Mouse (Mus musculus): ENCODE results near the gene Klk1b1. TPM values are rescaled to one million over a fixed set of nuclear protein-coding genes. Genes with fewer than 3 reads are reported as not detected.

Klk1b1 gene
- total and polyA plus RNA-seq, 3 experiments: not detected

- peaks cover 0 to 10% of the 10 kb centered on the region in 2 experiments; a peak in 2 of 4 replicates for H3K4me1 ChIP-seq (ENCODE audit: control insufficient read depth in 1 of 2, insufficient read depth in 2 of 2)
- no peaks in the 10 kb centered on the region for H3K36me3 ChIP-seq (replicated peaks in 1 of 2; ENCODE audit: control insufficient read depth in 1 of 2, insufficient read depth in 1 of 2, low read length in 1 of 2)
- dilution Hi-C loops (cut with MboI; ENCODE audit: extremely low pct_ligation_motif_present, extremely low pct_unique_long_range_greater_than_20kb, low sequenced_read_pairs): no loop called here
- no peak overlapping the region for H3K4me2 ChIP-seq (ENCODE audit: insufficient read depth, low read depth, poor library complexity, severe bottlenecking)
- peaks cover 6% of the 10 kb centered on the region for H3K27me3 ChIP-seq (replicated peaks)
- TF ChIP-seq MXI1 (IDR thresholded peaks at IDR 0.05; ENCODE audit: low read depth, low read length) (no peak), IRF4 (IDR thresholded peaks at IDR 0.05; ENCODE audit: low read depth, low read length) (no peak), NRF1 (IDR thresholded peaks at IDR 0.05; ENCODE audit: low read depth, low read length) (no peak), POLR2AphosphoS2 (IDR thresholded peaks at IDR 0.05; ENCODE audit: low read depth, low read length) (no peak), MAFK (IDR thresholded peaks at IDR 0.05; ENCODE audit: insufficient replicate concordance, low read length) (no peak), ETS1 (conservative IDR thresholded peaks at IDR 0.05; ENCODE audit: low read depth, low read length) (no peak), CHD2 (IDR thresholded peaks at IDR 0.05; ENCODE audit: low read length) (no peak), MAZ (IDR thresholded peaks at IDR 0.05; ENCODE audit: low read depth, low read length) (no peak), JUND (conservative IDR thresholded peaks at IDR 0.05; ENCODE audit: low read depth, low read length) (no peak), MEF2A (IDR thresholded peaks at IDR 0.05; ENCODE audit: borderline replicate concordance, low read depth, low read length) (no peak), NELFE (IDR thresholded peaks at IDR 0.05; ENCODE audit: low read depth, low read length) (no peak), USF1 (IDR thresholded peaks at IDR 0.05; ENCODE audit: low read depth, low read length) (no peak)
- H3K4me3 ChIP-seq (replicated peaks in 1 of 3; ENCODE audit: low read depth in 2 of 3, low read length in 2 of 3, poor library complexity in 1 of 3): no peak overlapping the region
- in situ Hi-C loops (cut with MboI; ENCODE audit: low pct_ligation_motif_present, low pct_unique_long_range_greater_than_20kb, low sequenced_read_pairs): no loop called here
- DNase-seq (ENCODE audit: extremely low read depth): no peak
- H3K27ac ChIP-seq (ENCODE audit: insufficient read depth, low read depth): no peak overlapping the region
- no peaks in the 10 kb centered on the region for H3K9me3 ChIP-seq (replicated peaks; ENCODE audit: low read length)
- no peak overlapping the region for H3K9ac ChIP-seq (ENCODE audit: insufficient read depth, low read depth)
- no peaks in the 10 kb centered on the region for H3K79me2 ChIP-seq (replicated peaks; ENCODE audit: control insufficient read depth, extremely low read depth, insufficient read depth, poor library complexity, severe bottlenecking)
Observed at GRCm38 (mm10) chr7:44015071-44015470, 48.5 kb downstream of the Klk1b1 start.

Other genes starting within 250 kb of the Klk1b1 start
Only the 20 nearest of the 22 such genes appear.
- gene Klk12, start 197.9 kb upstream of the Klk1b1 start, total RNA-seq (2012; rRNA removed): not detected in 2 replicates
- not detected in 2 replicates for gene Klk12, start 197.9 kb upstream of the Klk1b1 start, total RNA-seq (2014; rRNA removed)
- not detected in 2 replicates for gene Klk12, start 197.9 kb upstream of the Klk1b1 start, polyA plus RNA-seq (2012; ENCODE audit: insufficient read length, low read depth)
- not detected in 2 replicates for gene Klk11, start 192.1 kb upstream of the Klk1b1 start, total RNA-seq (2012; rRNA removed)
- gene Klk11, start 192.1 kb upstream of the Klk1b1 start, total RNA-seq (2014; rRNA removed): not detected in 2 replicates
- gene Klk11, start 192.1 kb upstream of the Klk1b1 start, polyA plus RNA-seq (2012; ENCODE audit: insufficient read length, low read depth): not detected in 2 replicates
- gene Klk10, start 185.7 kb upstream of the Klk1b1 start, total RNA-seq (2012; rRNA removed): not detected in 2 replicates
- not detected in 2 replicates for gene Klk10, start 185.7 kb upstream of the Klk1b1 start, total RNA-seq (2014; rRNA removed)
- gene Klk10, start 185.7 kb upstream of the Klk1b1 start, polyA plus RNA-seq (2012; ENCODE audit: insufficient read length, low read depth): not detected in 2 replicates
- 0.08 TPM in 1 of 2 replicates, not detected in the other for gene Klk9, start 174.9 kb upstream of the Klk1b1 start, total RNA-seq (2012; rRNA removed)
- gene Klk9, start 174.9 kb upstream of the Klk1b1 start, total RNA-seq (2014; rRNA removed): not detected in 2 replicates
- not detected in 2 replicates for gene Klk9, start 174.9 kb upstream of the Klk1b1 start, polyA plus RNA-seq (2012; ENCODE audit: insufficient read length, low read depth)
- 43.5 and 51.2 TPM in 2 replicates for gene Klk8, start 169.2 kb upstream of the Klk1b1 start, total RNA-seq (2012; rRNA removed)
- 2.3 and 5.5 TPM in 2 replicates for gene Klk8, start 169.2 kb upstream of the Klk1b1 start, total RNA-seq (2014; rRNA removed)
- gene Klk8, start 169.2 kb upstream of the Klk1b1 start, polyA plus RNA-seq (2012; ENCODE audit: insufficient read length, low read depth): 5.0 and 5.3 TPM in 2 replicates
- not detected in 2 replicates for gene Klk7, start 155.5 kb upstream of the Klk1b1 start, total RNA-seq (2012; rRNA removed)
- gene Klk7, start 155.5 kb upstream of the Klk1b1 start, total RNA-seq (2014; rRNA removed): not detected in 2 replicates
- not detected in 2 replicates for gene Klk7, start 155.5 kb upstream of the Klk1b1 start, polyA plus RNA-seq (2012; ENCODE audit: insufficient read length, low read depth)
- not detected in 2 replicates for gene Klk6, start 142.3 kb upstream of the Klk1b1 start, total RNA-seq (2012; rRNA removed)
- gene Klk6, start 142.3 kb upstream of the Klk1b1 start, total RNA-seq (2014; rRNA removed): not detected in 2 replicates
- not detected in 2 replicates for gene Klk6, start 142.3 kb upstream of the Klk1b1 start, polyA plus RNA-seq (2012; ENCODE audit: insufficient read length, low read depth)
- not detected in 2 replicates for gene Klk5, start 124.8 kb upstream of the Klk1b1 start, total RNA-seq (2012; rRNA removed)
- gene Klk5, start 124.8 kb upstream of the Klk1b1 start, total RNA-seq (2014; rRNA removed): not detected in 2 replicates
- gene Klk5, start 124.8 kb upstream of the Klk1b1 start, polyA plus RNA-seq (2012; ENCODE audit: insufficient read length, low read depth): not detected in 2 replicates
- not detected in 2 replicates for gene Klk4, start 85.6 kb upstream of the Klk1b1 start, total RNA-seq (2012; rRNA removed)
- not detected in 2 replicates for gene Klk4, start 85.6 kb upstream of the Klk1b1 start, total RNA-seq (2014; rRNA removed)
- gene Klk4, start 85.6 kb upstream of the Klk1b1 start, polyA plus RNA-seq (2012; ENCODE audit: insufficient read length, low read depth): 0.26 TPM in 1 of 2 replicates, not detected in the other
- not detected in 2 replicates for gene Klk15, start 33.0 kb upstream of the Klk1b1 start, total RNA-seq (2012; rRNA removed)
- not detected in 2 replicates for gene Klk15, start 33.0 kb upstream of the Klk1b1 start, total RNA-seq (2014; rRNA removed)
- not detected in 2 replicates for gene Klk15, start 33.0 kb upstream of the Klk1b1 start, polyA plus RNA-seq (2012; ENCODE audit: insufficient read length, low read depth)
- gene Klk1b8, start 16.1 kb upstream of the Klk1b1 start, total RNA-seq (2012; rRNA removed): not detected in 2 replicates
- gene Klk1b8, start 16.1 kb upstream of the Klk1b1 start, total RNA-seq (2014; rRNA removed): not detected in 2 replicates
- not detected in 2 replicates for gene Klk1b8, start 16.1 kb upstream of the Klk1b1 start, polyA plus RNA-seq (2012; ENCODE audit: insufficient read length, low read depth)
- gene Klk1b9, start 9.3 kb downstream of the Klk1b1 start, total RNA-seq (2012; rRNA removed): not detected in 2 replicates
- not detected in 2 replicates for gene Klk1b9, start 9.3 kb downstream of the Klk1b1 start, total RNA-seq (2014; rRNA removed)
- not detected in 2 replicates for gene Klk1b9, start 9.3 kb downstream of the Klk1b1 start, polyA plus RNA-seq (2012; ENCODE audit: insufficient read length, low read depth)
- not detected in 2 replicates for gene Klk1b11, start 29.1 kb downstream of the Klk1b1 start, total RNA-seq (2012; rRNA removed)
- gene Klk1b11, start 29.1 kb downstream of the Klk1b1 start, total RNA-seq (2014; rRNA removed): not detected in 2 replicates
- not detected in 2 replicates for gene Klk1b11, start 29.1 kb downstream of the Klk1b1 start, polyA plus RNA-seq (2012; ENCODE audit: insufficient read length, low read depth)
- gene Klk1b26, start 45.4 kb downstream of the Klk1b1 start, total RNA-seq (2012; rRNA removed): not detected in 2 replicates
- gene Klk1b26, start 45.4 kb downstream of the Klk1b1 start, total RNA-seq (2014; rRNA removed): not detected in 2 replicates
- gene Klk1b26, start 45.4 kb downstream of the Klk1b1 start, polyA plus RNA-seq (2012; ENCODE audit: insufficient read length, low read depth): not detected in 2 replicates
- gene Klk1b27, start 85.5 kb downstream of the Klk1b1 start, total RNA-seq (2012; rRNA removed): 0.29 TPM in 1 of 2 replicates, not detected in the other
- 0.69 and 0.75 TPM in 2 replicates for gene Klk1b27, start 85.5 kb downstream of the Klk1b1 start, total RNA-seq (2014; rRNA removed)
- not detected in 2 replicates for gene Klk1b27, start 85.5 kb downstream of the Klk1b1 start, polyA plus RNA-seq (2012; ENCODE audit: insufficient read length, low read depth)
- not detected in 2 replicates for gene Klk1b21, start 135.6 kb downstream of the Klk1b1 start, total RNA-seq (2012; rRNA removed)
- gene Klk1b21, start 135.6 kb downstream of the Klk1b1 start, total RNA-seq (2014; rRNA removed): not detected in 2 replicates
- not detected in 2 replicates for gene Klk1b21, start 135.6 kb downstream of the Klk1b1 start, polyA plus RNA-seq (2012; ENCODE audit: insufficient read length, low read depth)
- not detected in 2 replicates for gene Klk1b22, start 145.9 kb downstream of the Klk1b1 start, total RNA-seq (2012; rRNA removed)
- not detected in 2 replicates for gene Klk1b22, start 145.9 kb downstream of the Klk1b1 start, total RNA-seq (2014; rRNA removed)
- not detected in 2 replicates for gene Klk1b22, start 145.9 kb downstream of the Klk1b1 start, polyA plus RNA-seq (2012; ENCODE audit: insufficient read length, low read depth)
- gene Klk1b16, start 170.0 kb downstream of the Klk1b1 start, total RNA-seq (2012; rRNA removed): not detected in 2 replicates
- not detected in 2 replicates for gene Klk1b16, start 170.0 kb downstream of the Klk1b1 start, total RNA-seq (2014; rRNA removed)
- gene Klk1b16, start 170.0 kb downstream of the Klk1b1 start, polyA plus RNA-seq (2012; ENCODE audit: insufficient read length, low read depth): not detected in 2 replicates
- gene Klk1b24, start 221.5 kb downstream of the Klk1b1 start, total RNA-seq (2012; rRNA removed): not detected in 2 replicates
- gene Klk1b24, start 221.5 kb downstream of the Klk1b1 start, total RNA-seq (2014; rRNA removed): not detected in 2 replicates
- not detected in 2 replicates for gene Klk1b24, start 221.5 kb downstream of the Klk1b1 start, polyA plus RNA-seq (2012; ENCODE audit: insufficient read length, low read depth)
- gene Klk1b3, start 231.4 kb downstream of the Klk1b1 start, total RNA-seq (2012; rRNA removed): not detected in 2 replicates
- not detected in 2 replicates for gene Klk1b3, start 231.4 kb downstream of the Klk1b1 start, total RNA-seq (2014; rRNA removed)
- gene Klk1b3, start 231.4 kb downstream of the Klk1b1 start, polyA plus RNA-seq (2012; ENCODE audit: insufficient read length, low read depth): not detected in 2 replicates

All from CH12.LX (cell line).